Mouse (Mus musculus): ENCODE measurements around the gene Adamts2. TPM values are rescaled to one million over a fixed set of nuclear protein-coding genes. Genes with fewer than 3 reads are reported as not detected.
A peak's percentile ranks its signal among the peaks of the same experiment; 100 is the strongest.

Adamts2 gene
- total RNA-seq (2017): 0.20 TPM in 1 of 2 replicates, not detected in the other

GRCm38 (mm10) chr11:50601641-50602355, at the start of gene Adamts2:
TSS of gene Adamts2 (plus strand) at chr11:50602084.
- ATAC-seq (replicated peaks in 1 of 2; ENCODE audit: insufficient read depth in 1 of 2, low FRiP score in 2 of 2, low TSS enrichment in 1 of 2, low read depth in 1 of 2, poor library complexity in 2 of 2, severe bottlenecking in 2 of 2): peak; percentile 61 to 69

GRCm38 (mm10) chr11:50557064-50557463, 44.8 kb upstream of the Adamts2 start:
- ATAC-seq (replicated peaks in 1 of 2; ENCODE audit: insufficient read depth in 1 of 2, low FRiP score in 2 of 2, low TSS enrichment in 1 of 2, low read depth in 1 of 2, poor library complexity in 2 of 2, severe bottlenecking in 2 of 2): no peak

- peak; percentile 72 to 87; a peak in 3 of 4 replicates for ATAC-seq (replicated peaks in 1 of 2; ENCODE audit: insufficient read depth in 1 of 2, low FRiP score in 2 of 2, low TSS enrichment in 1 of 2, low read depth in 1 of 2, poor library complexity in 2 of 2, severe bottlenecking in 2 of 2)
Measured at GRCm38 (mm10) chr11:50559108-50559507, 42.8 kb upstream of the Adamts2 start.

GRCm38 (mm10) chr11:50565466-50566211, 36.2 kb upstream of the Adamts2 start:
- ATAC-seq (replicated peaks in 1 of 2; ENCODE audit: insufficient read depth in 1 of 2, low FRiP score in 2 of 2, low TSS enrichment in 1 of 2, low read depth in 1 of 2, poor library complexity in 2 of 2, severe bottlenecking in 2 of 2): peak; percentile 85 to 88

GRCm38 (mm10) chr11:50571448-50571847, 30.4 kb upstream of the Adamts2 start:
- ATAC-seq (replicated peaks in 1 of 2; ENCODE audit: insufficient read depth in 1 of 2, low FRiP score in 2 of 2, low TSS enrichment in 1 of 2, low read depth in 1 of 2, poor library complexity in 2 of 2, severe bottlenecking in 2 of 2): no peak

GRCm38 (mm10) chr11:50576521-50576920, 25.4 kb upstream of the Adamts2 start:
- ATAC-seq (replicated peaks in 1 of 2; ENCODE audit: insufficient read depth in 1 of 2, low FRiP score in 2 of 2, low TSS enrichment in 1 of 2, low read depth in 1 of 2, poor library complexity in 2 of 2, severe bottlenecking in 2 of 2): 0 out of 4 replicates have a peak, but pooled peaks of 1 of the 2 experiments have one; percentile 22

GRCm38 (mm10) chr11:50587026-50587425, 14.9 kb upstream of the Adamts2 start:
- peak; percentile 80 to 85 for ATAC-seq (replicated peaks in 1 of 2; ENCODE audit: insufficient read depth in 1 of 2, low FRiP score in 2 of 2, low TSS enrichment in 1 of 2, low read depth in 1 of 2, poor library complexity in 2 of 2, severe bottlenecking in 2 of 2)

GRCm38 (mm10) chr11:50587787-50588186, 14.1 kb upstream of the Adamts2 start:
- peak in 1 of 2 experiments; percentile 55; a peak in 1 of 4 replicates for ATAC-seq (replicated peaks in 1 of 2; ENCODE audit: insufficient read depth in 1 of 2, low FRiP score in 2 of 2, low TSS enrichment in 1 of 2, low read depth in 1 of 2, poor library complexity in 2 of 2, severe bottlenecking in 2 of 2)

GRCm38 (mm10) chr11:50589060-50589459, 12.8 kb upstream of the Adamts2 start:
- ATAC-seq (replicated peaks in 1 of 2; ENCODE audit: insufficient read depth in 1 of 2, low FRiP score in 2 of 2, low TSS enrichment in 1 of 2, low read depth in 1 of 2, poor library complexity in 2 of 2, severe bottlenecking in 2 of 2): no peak

GRCm38 (mm10) chr11:50591053-50591452, 10.8 kb upstream of the Adamts2 start:
- ATAC-seq (replicated peaks in 1 of 2; ENCODE audit: insufficient read depth in 1 of 2, low FRiP score in 2 of 2, low TSS enrichment in 1 of 2, low read depth in 1 of 2, poor library complexity in 2 of 2, severe bottlenecking in 2 of 2): no peak

- no peak for ATAC-seq (replicated peaks in 1 of 2; ENCODE audit: insufficient read depth in 1 of 2, low FRiP score in 2 of 2, low TSS enrichment in 1 of 2, low read depth in 1 of 2, poor library complexity in 2 of 2, severe bottlenecking in 2 of 2)
Measured at GRCm38 (mm10) chr11:50592892-50593553, 8.9 kb upstream of the Adamts2 start.

GRCm38 (mm10) chr11:50596571-50596970, 5.3 kb upstream of the Adamts2 start:
- no peak for ATAC-seq (replicated peaks in 1 of 2; ENCODE audit: insufficient read depth in 1 of 2, low FRiP score in 2 of 2, low TSS enrichment in 1 of 2, low read depth in 1 of 2, poor library complexity in 2 of 2, severe bottlenecking in 2 of 2)

- no peak for ATAC-seq (replicated peaks in 1 of 2; ENCODE audit: insufficient read depth in 1 of 2, low FRiP score in 2 of 2, low TSS enrichment in 1 of 2, low read depth in 1 of 2, poor library complexity in 2 of 2, severe bottlenecking in 2 of 2)
Measured at GRCm38 (mm10) chr11:50599156-50599555, 2.7 kb upstream of the Adamts2 start.

GRCm38 (mm10) chr11:50602356-50603081, 635 bp downstream of the Adamts2 start:
- ATAC-seq (replicated peaks in 1 of 2; ENCODE audit: insufficient read depth in 1 of 2, low FRiP score in 2 of 2, low TSS enrichment in 1 of 2, low read depth in 1 of 2, poor library complexity in 2 of 2, severe bottlenecking in 2 of 2): no peak

GRCm38 (mm10) chr11:50603082-50603910, 1.4 kb downstream of the Adamts2 start:
- peak in 1 of 2 experiments; percentile 37; a peak in 1 of 4 replicates for ATAC-seq (replicated peaks in 1 of 2; ENCODE audit: insufficient read depth in 1 of 2, low FRiP score in 2 of 2, low TSS enrichment in 1 of 2, low read depth in 1 of 2, poor library complexity in 2 of 2, severe bottlenecking in 2 of 2)

- ATAC-seq (replicated peaks in 1 of 2; ENCODE audit: insufficient read depth in 1 of 2, low FRiP score in 2 of 2, low TSS enrichment in 1 of 2, low read depth in 1 of 2, poor library complexity in 2 of 2, severe bottlenecking in 2 of 2): no peak
Measured at GRCm38 (mm10) chr11:50604371-50604770, 2.5 kb downstream of the Adamts2 start.

GRCm38 (mm10) chr11:50611181-50611580, 9.3 kb downstream of the Adamts2 start:
- ATAC-seq (replicated peaks in 1 of 2; ENCODE audit: insufficient read depth in 1 of 2, low FRiP score in 2 of 2, low TSS enrichment in 1 of 2, low read depth in 1 of 2, poor library complexity in 2 of 2, severe bottlenecking in 2 of 2): no peak

All from hematopoietic stem cell, adult 5-6 weeks (primary cell).